Mouse (Mus musculus): ENCODE measurements at regions not wholly inside any gene's neighbourhood (a gene's known extent, or its start where the extent isn't known, plus 50 kb on each side); places are given as distances from the start of the nearest gene placed in this dataset.

- Histone ChIP-seq H3K4me3 (ENCODE audit: control insufficient read depth in 1 of 2, insufficient read depth in 1 of 2, low read depth in 2 of 2, low read length in 2 of 2) (no peak overlapping the region), H3K4me1 (ENCODE audit: control insufficient read depth in 1 of 2, insufficient read depth in 2 of 2, low read length in 2 of 2) (no peaks in the 10 kb centered on the region), H3K27ac (ENCODE audit: control insufficient read depth, low read depth, low read length) (no peak overlapping the region), H3K27me3 (ENCODE audit: control insufficient read depth in 1 of 2, insufficient read depth in 2 of 2, low read length in 2 of 2) (peaks cover 14 to 15% of the 10 kb centered on the region in 2 experiments), H3K9ac (ENCODE audit: control insufficient read depth, low read depth, low read length, poor library complexity, severe bottlenecking) (no peak overlapping the region), H3K9me3 (replicated peaks; ENCODE audit: insufficient read depth, low read length) (no peaks in the 10 kb centered on the region), H3K36me3 (ENCODE audit: control insufficient read depth in 1 of 2, insufficient read depth in 2 of 2, low read length in 2 of 2) (no peaks in the 10 kb centered on the region), H3K79me2 (ENCODE audit: control insufficient read depth, insufficient read depth, low read length, poor library complexity) (no peaks in the 10 kb centered on the region)
- DNase-seq (ENCODE audit: low read depth, low spot score): no peak
- TF ChIP-seq MAZ (IDR thresholded peaks at IDR 0.05; ENCODE audit: low read depth, low read length): no peak
- no peak for TF ChIP-seq ZC3H11A (IDR thresholded peaks at IDR 0.05; ENCODE audit: low read depth, low read length)
- TF ChIP-seq ELF1 (IDR thresholded peaks at IDR 0.05; ENCODE audit: low read depth, low read length): no peak
- no peak for TF ChIP-seq POLR2AphosphoS2 (IDR thresholded peaks at IDR 0.05; ENCODE audit: low read length)
- no peak for TF ChIP-seq NELFE (IDR thresholded peaks at IDR 0.05; ENCODE audit: low read depth, low read length)
- TF ChIP-seq ZMIZ1 (IDR thresholded peaks at IDR 0.05; ENCODE audit: low read depth, low read length): no peak
- no peak for TF ChIP-seq EP300 (IDR thresholded peaks at IDR 0.05; ENCODE audit: low read depth in 1 of 2, low read length in 2 of 2)
- TF ChIP-seq JUND (IDR thresholded peaks at IDR 0.05; ENCODE audit: low read depth, low read length): no peak
- TF ChIP-seq GABPA (IDR thresholded peaks at IDR 0.05; ENCODE audit: low read depth, low read length): no peak
- no peak for TF ChIP-seq RAD21 (IDR thresholded peaks at IDR 0.05; ENCODE audit: low read depth, low read length)
- TF ChIP-seq CHD2 (IDR thresholded peaks at IDR 0.05; ENCODE audit: low read length): no peak
Observed at GRCm38 (mm10) chr19:53447754-53448153, 57.4 kb upstream of the Smndc1 start.

GRCm38 (mm10) chr19:53446216-53446615 lies 55.8 kb upstream of the Smndc1 start:
- no peaks in the 10 kb centered on the region for H3K36me3 ChIP-seq (ENCODE audit: control insufficient read depth in 1 of 2, insufficient read depth in 2 of 2, low read length in 2 of 2)
- no peak overlapping the region for H3K4me3 ChIP-seq (ENCODE audit: control insufficient read depth in 1 of 2, insufficient read depth in 1 of 2, low read depth in 2 of 2, low read length in 2 of 2)
- DNase-seq (ENCODE audit: low read depth, low spot score): no peak
- no peak overlapping the region for H3K9ac ChIP-seq (ENCODE audit: control insufficient read depth, low read depth, low read length, poor library complexity, severe bottlenecking)
- H3K27me3 ChIP-seq (ENCODE audit: control insufficient read depth in 1 of 2, insufficient read depth in 2 of 2, low read length in 2 of 2): peaks cover 14 to 15% of the 10 kb centered on the region in 2 experiments
- H3K79me2 ChIP-seq (ENCODE audit: control insufficient read depth, insufficient read depth, low read length, poor library complexity): no peaks in the 10 kb centered on the region
- H3K27ac ChIP-seq (ENCODE audit: control insufficient read depth, low read depth, low read length): no peak overlapping the region
- H3K4me1 ChIP-seq (ENCODE audit: control insufficient read depth in 1 of 2, insufficient read depth in 2 of 2, low read length in 2 of 2): no peaks in the 10 kb centered on the region
- no peaks in the 10 kb centered on the region for H3K9me3 ChIP-seq (replicated peaks; ENCODE audit: insufficient read depth, low read length)
- TF ChIP-seq RCOR1 (IDR thresholded peaks at IDR 0.05; ENCODE audit: low read depth, low read length) (no peak), BHLHE40 (IDR thresholded peaks at IDR 0.05; ENCODE audit: borderline replicate concordance, low read depth, low read length) (no peak), SIN3A (IDR thresholded peaks at IDR 0.05; ENCODE audit: low read length) (no peak), TBP (IDR thresholded peaks at IDR 0.05; ENCODE audit: low read depth, low read length) (no peak), ZNF384 (IDR thresholded peaks at IDR 0.05; ENCODE audit: low read depth, low read length) (no peak), UBTF (IDR thresholded peaks at IDR 0.05; ENCODE audit: borderline replicate concordance, insufficient read depth, low read depth, low read length) (no peak), MXI1 (IDR thresholded peaks at IDR 0.05; ENCODE audit: low read depth, low read length) (no peak), ELF1 (IDR thresholded peaks at IDR 0.05; ENCODE audit: low read depth, low read length) (no peak), EP300 (IDR thresholded peaks at IDR 0.05; ENCODE audit: low read depth in 1 of 2, low read length in 2 of 2) (no peak), POLR2AphosphoS2 (IDR thresholded peaks at IDR 0.05; ENCODE audit: low read length) (no peak), MYB (IDR thresholded peaks at IDR 0.05; ENCODE audit: low read depth, low read length) (no peak), CHD1 (IDR thresholded peaks at IDR 0.05; ENCODE audit: low read depth, low read length) (no peak), KAT2A (conservative IDR thresholded peaks at IDR 0.05; ENCODE audit: low read depth, low read length) (no peak), USF1 (IDR thresholded peaks at IDR 0.05; ENCODE audit: low read depth, low read length) (no peak), CTCF (IDR thresholded peaks at IDR 0.05 in 2 of 3, conservative IDR thresholded peaks at IDR 0.05 in 1 of 3; ENCODE audit: control insufficient read depth in 1 of 3, insufficient read depth in 1 of 3, low read depth in 2 of 3, low read length in 3 of 3, poor library complexity in 1 of 3, severe bottlenecking in 1 of 3) (no peak), NRF1 (IDR thresholded peaks at IDR 0.05; ENCODE audit: insufficient read depth, low read depth, low read length, poor library complexity, severe bottlenecking) (no peak), ETS1 (IDR thresholded peaks at IDR 0.05; ENCODE audit: low read depth, low read length) (no peak), E2F4 (IDR thresholded peaks at IDR 0.05; ENCODE audit: borderline replicate concordance, low read depth, low read length) (no peak), ZC3H11A (IDR thresholded peaks at IDR 0.05; ENCODE audit: low read depth, low read length) (no peak)
